Mouse (Mus musculus): ENCODE results near the gene Lin7c.

Gene Lin7c

GRCm38 (mm10) chr2:109916782-109917495 is 26.3 kb downstream of the Lin7c start:
- DNase-seq (ENCODE audit: low spot score in 2 of 2) = no peak

DNA sequence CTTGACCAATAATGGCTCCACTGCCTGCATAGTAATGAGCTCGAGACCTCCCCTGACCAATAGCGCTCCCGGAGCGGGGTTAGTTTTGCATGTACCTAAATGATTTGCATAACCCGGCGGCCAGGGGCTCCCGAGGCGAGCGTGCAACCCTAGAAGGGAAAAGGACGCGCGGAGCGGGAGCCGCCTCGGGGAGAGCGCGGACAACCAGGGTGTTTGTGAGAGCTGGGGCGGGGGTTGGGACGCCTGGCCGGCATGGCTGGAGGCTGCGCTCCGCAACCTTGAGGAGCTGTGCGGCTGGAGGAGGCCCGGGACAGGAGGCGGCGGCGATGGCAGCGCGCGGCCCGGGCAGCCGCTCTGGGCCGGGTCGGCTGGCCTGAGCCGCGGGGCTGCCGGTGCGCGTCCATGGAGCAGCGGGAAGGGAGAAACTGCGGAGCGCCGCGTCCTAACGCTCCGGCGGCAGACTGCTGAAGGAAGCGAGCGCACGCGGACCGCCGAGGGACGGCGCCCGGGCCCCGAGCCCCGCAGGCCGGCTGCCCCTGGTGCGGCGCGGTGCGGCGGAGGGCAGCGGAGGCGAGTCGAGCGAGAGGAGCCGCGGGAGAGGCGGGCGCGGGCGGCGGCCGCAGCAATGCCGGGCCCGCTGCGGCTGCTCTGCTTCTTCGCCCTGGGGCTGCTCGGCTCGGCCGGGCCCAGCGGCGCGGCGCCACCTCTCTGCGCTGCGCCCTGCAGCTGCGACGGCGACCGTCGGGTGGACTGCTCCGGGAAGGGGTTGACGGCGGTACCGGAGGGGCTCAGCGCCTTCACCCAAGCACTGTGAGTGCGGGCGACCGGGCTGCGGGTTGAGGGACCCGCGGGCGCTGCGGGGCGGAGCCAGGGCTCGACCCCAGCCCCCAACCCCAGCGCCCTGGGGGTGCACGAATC is 27.1 kb downstream of the Lin7c start, which contains the start of gene Lgr4:
Gene Lgr4, plus strand, starts transcription at position 152 of the 918 bp plus-strand sequence.
- peak; percentile 61 to 81 for DNase-seq (ENCODE audit: low spot score in 2 of 2)

GRCm38 (mm10) chr2:109918592-109919262 is 28.1 kb downstream of the Lin7c start:
- DNase-seq (ENCODE audit: low spot score in 2 of 2) = no peak

DNA sequence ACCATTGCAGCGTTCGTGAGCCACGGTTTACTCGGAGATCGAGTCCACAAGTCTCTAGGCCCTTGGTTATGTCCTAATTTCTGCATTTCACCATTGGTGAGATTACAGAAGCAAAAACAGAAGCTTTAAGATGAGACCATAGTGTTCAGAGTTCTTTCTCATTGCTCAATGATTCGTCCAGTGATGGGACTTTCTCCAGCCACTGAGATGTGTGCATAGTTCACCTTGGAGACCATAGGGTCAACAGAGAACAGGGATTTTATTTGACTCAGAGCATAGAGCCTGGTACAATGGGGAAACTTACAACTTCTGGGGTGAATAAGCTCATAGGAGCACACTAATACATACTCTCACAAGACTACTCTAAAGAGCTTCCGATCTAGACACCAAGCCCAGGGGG is 29.8 kb downstream of the Lin7c start:
- no peak for DNase-seq (ENCODE audit: low spot score in 2 of 2)

- no peak for DNase-seq (ENCODE audit: low spot score in 2 of 2)
These were observed 30.8 kb downstream of the Lin7c start for GRCm38 (mm10) chr2:109921298-109922035.

- DNase-seq (ENCODE audit: low spot score in 2 of 2) = no peak
These were observed 31.7 kb downstream of the Lin7c start for GRCm38 (mm10) chr2:109922306-109922705.

DNA sequence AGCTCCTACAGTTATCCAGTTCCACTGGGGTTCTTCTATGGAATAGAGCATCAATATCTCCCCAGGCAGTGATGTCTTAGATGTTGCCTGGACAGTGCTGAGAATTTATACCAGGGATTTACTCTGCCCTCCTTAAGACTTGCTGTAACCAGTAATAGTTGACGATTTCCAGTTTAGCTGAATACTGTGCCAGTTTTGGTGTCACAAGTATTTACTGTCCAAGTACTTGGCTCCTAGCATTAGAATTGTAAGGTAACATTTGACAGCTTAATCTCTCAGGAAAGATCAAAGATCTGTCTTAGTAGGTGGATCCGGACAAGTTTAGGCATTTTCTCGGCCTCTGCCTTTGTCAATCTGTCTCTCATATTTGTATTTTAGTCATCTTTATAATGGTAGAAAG is 32.4 kb downstream of the Lin7c start:
- DNase-seq (ENCODE audit: low spot score in 2 of 2) = no peak

GRCm38 (mm10) chr2:109923945-109924344 is 33.3 kb downstream of the Lin7c start:
- DNase-seq (ENCODE audit: low spot score in 2 of 2) = no peak

DNA sequence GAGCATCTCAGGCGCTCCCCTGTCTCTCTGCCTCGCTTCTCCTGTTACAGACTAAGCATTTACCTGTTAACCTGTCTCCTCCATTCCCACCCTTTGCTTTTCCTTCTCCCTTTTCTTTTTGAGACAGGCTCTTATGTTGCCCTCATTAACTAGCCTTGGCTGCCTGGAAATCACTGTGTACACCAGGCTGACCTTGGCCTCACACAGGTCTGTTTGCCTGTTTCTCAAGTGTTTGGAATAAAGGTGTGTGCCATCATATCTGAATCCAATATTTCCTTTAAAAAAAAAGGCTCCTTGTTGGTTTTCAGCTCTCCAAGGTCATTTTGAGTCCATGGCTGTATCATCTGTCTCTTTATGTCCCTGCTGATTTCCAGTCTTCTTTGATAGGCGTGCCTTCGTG is 36.3 kb downstream of the Lin7c start:
- no peak for DNase-seq (ENCODE audit: low spot score in 2 of 2)

DNA sequence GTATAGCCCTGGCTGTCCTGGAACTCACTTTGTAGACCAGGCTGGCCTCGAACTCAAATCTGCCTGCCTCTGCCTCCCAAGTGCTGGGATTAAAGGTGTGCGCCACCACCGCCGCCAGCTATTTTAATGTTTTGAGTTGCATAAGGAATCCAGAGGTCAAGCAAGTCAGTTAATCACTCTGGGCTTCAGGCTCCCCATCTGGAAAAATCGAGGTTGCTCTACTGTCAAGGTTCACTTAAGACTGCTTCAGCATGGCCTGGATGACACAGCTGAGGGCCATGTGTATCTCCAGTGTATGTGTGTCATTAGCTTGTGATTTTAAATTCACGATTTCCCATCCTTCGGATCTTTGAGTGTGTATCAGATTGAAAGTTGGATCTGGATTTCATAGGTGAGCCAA is 36.8 kb downstream of the Lin7c start:
- no peak for DNase-seq (ENCODE audit: low spot score in 2 of 2)

DNA sequence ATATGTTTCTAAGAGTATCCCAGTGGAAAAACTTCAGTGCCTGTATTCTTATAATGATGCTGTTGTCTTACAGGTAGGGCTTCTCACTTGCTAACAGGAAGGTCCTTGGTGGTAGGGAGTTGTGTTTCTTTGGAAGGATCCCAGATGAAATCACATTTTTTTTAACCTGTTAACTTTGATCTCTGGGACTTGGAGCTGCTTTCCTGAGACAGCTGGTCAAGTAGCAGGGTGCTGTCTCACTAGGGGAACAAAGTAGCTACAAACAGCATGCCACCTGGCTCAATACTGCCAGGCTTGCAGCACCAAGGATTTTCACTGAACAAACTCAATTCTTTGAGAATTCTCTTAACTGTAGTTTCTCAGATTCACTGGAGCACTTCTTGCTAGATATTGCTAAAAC is 37.2 kb downstream of the Lin7c start:
- no peak for DNase-seq (ENCODE audit: low spot score in 2 of 2)

DNA sequence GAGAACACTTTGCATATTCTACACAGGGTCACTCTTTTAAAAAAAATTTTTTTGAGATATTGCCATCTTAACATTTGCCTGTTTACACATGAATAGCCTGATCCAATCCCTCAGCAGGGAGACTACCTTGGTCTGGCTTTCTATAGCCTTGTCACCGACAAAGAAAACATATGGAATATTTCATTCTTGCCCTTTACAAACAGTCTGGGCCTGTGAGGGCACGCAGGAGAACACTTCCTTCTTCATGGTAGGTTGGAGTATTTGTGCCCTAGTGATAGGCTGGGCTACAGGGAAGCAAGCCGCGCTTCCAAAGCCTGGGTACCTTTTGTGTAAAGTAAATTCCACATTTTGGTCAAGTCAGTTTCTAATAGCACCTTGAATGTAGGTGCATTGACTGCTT is 38.1 kb downstream of the Lin7c start:
- DNase-seq (ENCODE audit: low spot score in 2 of 2) = no peak

- no peak for DNase-seq (ENCODE audit: low spot score in 2 of 2)
These were observed 38.6 kb downstream of the Lin7c start for GRCm38 (mm10) chr2:109929256-109929655.

GRCm38 (mm10) chr2:109930366-109930765 is 39.7 kb downstream of the Lin7c start:
- DNase-seq (ENCODE audit: low spot score in 2 of 2) = no peak

GRCm38 (mm10) chr2:109930771-109931170 is 40.1 kb downstream of the Lin7c start:
- DNase-seq (ENCODE audit: low spot score in 2 of 2) = no peak

- DNase-seq (ENCODE audit: low spot score in 2 of 2) = no peak
These were observed 41.5 kb downstream of the Lin7c start for GRCm38 (mm10) chr2:109931978-109932780.

GRCm38 (mm10) chr2:109933151-109933550 is 42.5 kb downstream of the Lin7c start:
- no peak for DNase-seq (ENCODE audit: low spot score in 2 of 2)

DNA sequence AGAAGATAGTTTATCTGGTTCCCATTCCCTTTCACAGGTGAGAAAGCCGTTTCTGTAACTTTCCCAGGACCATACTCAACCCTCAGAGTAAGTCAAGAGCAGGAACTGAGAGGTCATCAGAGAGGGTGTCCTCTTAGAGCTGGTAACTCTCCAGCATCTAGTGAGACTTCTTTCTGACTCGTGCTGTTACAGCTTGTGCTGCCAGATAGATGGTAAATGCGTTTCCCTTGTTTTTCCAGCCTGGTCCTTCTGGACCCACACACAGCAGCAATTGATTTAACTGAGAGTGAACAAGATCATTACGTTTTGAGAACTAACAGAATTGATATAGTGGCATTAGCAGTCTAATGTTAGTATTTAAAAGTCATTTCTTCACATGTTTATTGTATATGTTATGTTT is 43.4 kb downstream of the Lin7c start:
- DNase-seq (ENCODE audit: low spot score in 2 of 2) = no peak

DNA sequence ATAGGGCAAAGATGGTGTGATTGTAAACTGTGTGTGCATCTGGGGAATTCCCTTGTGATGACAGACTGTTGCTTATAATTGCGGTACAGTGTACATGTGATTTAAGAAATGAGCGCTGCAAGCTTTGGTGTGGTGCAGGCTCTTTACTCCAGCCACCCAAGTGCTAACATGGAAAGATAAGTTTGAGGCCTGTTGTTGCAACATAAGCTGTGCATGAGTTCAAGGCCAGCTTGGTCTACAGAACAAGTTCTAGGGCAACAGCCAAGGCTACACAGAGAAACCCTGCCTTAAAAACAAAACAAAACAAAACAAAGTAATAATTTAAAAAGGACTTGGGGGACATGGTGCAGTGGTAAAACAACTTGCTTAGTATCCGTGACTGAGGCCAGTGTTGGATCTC is 44.5 kb downstream of the Lin7c start:
- no peak for DNase-seq (ENCODE audit: low spot score in 2 of 2)

- no peak for DNase-seq (ENCODE audit: low spot score in 2 of 2)
These were observed 45.2 kb downstream of the Lin7c start for GRCm38 (mm10) chr2:109935754-109936409.
